Mouse (Mus musculus) CD8-positive naive resting alpha-beta T cell, adult 2 months (primary cell): ENCODE data around the gene Pmpca.
A peak's percentile ranks its signal among the peaks of the same experiment; 100 is the strongest.
"Not testable (repeated sequence)": the region's sequence is repeated elsewhere in the genome, so short reads cannot be mapped to it uniquely, and the experiment has no call there.

ENCODE experiments used
- DNase-seq, 2 experiments: peaks; one replicate each; pipeline ENCODE4 v3.0.0; 2022; ENCODE audit warnings: low read depth in 2 of 2, low spot score in 2 of 2

The Pmpca gene

DNA sequence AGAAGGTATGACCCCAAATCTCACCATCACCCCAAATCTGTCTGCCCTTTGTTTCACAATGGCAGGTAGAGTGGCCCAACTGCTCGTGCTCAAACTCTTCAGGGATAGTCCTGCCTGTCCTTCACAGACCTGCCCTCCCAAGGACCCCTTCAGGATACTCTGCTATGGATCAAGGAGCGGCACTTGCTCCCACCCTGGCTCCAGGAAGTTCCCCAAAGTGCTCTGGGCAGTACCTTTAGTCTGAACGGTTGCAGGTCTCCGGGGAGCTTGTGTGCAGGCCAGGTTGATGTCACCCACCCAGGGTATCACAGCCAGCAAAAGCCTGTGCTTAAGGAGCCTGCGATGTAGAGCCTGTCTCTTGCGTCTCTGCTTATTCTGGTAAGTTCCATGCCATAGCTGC is 21.2 kb upstream of the Pmpca start:
- DNase-seq, result no peak

DNA sequence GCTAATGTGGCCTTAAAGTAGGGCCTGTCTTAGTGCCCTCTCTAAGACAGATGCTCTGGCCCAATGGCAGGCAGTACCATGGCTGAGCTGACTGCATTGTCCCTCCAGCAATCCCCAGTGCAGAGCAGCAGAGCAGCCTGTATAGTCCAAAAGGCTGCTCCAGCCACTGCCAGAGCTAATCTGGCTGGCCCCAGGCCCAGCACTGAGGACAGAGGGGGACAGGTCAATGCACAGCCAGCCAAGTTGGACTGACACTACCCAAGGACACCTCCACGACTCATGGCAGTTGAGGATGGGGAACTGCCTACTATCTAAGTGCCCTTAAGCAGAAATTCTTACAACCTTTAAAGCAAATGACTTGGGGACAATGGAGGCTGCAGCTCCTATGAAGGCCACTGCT is 20.6 kb upstream of the Pmpca start:
- DNase-seq, result no peak

DNA sequence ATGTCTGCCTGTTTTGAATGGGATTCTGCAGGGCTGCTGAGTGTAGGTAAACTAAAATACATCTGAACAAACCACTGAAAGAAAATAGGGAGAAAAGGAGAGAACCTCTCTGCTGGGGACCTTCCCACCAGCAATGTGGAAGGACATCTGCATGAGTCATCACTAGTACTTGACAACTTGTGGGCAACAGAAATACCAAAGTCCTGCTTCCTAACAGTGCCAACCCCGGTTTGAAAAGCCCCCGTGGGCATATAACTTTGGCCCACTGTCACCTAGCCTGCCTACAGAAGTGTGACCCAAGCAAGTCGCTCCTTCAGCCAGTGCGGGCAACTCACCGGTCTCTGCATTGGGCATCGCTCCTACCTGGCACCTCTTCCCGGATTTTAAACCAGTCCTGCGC is 16.7 kb upstream of the Pmpca start:
- DNase-seq, result no peak

DNA sequence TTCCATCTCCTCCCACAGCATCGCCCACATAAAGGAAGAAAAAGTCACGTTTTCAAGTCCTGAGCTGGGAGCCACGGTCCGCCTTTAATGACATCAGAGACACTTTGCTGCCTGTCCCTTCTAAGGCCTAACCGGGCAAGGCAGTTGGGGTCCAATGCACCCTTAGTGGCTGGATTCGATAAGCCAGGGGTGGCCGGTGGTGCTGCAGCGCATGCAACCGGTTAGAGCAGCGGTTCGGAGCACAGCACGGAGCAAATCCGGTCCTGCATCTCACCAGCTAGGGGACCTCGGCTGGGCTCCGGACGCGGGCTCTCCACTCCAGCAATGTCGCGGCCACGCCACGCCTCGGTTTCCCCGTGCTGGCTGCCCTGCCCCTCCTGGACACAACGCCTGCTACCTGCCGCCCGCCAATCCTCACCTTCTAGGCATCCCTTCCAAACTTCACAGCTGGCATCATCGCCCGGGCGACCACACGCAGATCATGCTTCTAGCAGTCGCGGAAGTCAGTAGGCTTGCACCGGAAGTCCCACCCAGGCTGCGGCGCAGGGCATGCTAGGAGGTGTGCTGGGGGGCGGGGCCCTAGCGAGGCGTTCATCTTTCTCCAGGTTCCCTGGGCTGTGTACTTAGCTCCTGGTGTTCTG is 8.9 kb upstream of the Pmpca start, which contains the start of gene Snapc4:
Gene Snapc4, minus strand, starts transcription at position 523 of the 641 bp plus-strand sequence.
- peak; percentile 79 to 86 for DNase-seq

DNA sequence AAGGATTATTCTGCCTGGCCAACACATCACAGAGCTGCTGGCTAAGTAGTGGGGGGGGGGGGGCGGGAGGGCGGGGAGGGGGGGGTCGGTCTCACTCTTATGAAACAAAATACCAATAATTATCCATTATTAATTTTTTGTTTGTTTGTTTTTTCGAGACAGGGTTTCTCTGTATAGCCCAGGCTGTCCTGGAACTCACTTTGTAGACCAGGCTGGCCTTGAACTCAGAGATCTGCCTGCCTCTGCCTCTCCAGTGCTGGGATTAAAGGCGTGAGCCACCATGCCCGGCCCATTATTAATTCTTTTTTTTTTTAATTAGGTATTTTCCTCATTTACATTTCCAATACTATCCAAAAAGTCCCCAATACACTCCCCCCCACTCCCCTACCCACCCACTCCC is 8.3 kb upstream of the Pmpca start:
- not testable (repeated sequence) for DNase-seq

DNA sequence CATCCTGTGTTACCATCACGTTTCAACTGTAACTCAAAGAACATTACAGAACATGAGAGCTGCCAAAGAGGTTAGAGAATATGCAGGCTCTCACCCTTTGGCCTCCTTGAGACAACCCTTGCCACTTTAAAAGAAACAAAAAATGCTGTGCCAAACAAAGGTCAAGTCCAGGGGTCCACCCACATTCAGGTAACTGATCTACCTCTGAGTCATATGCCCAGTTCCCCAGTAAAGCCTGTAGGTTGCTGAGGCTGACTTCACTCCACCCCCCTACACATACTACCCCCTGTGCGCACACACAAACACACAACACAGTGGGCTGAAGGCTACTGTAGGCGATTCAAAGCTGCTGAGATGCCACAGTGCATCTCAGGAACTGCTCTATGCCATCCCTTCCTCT is 1.4 kb upstream of the Pmpca start:
- DNase-seq, result no peak

DNA sequence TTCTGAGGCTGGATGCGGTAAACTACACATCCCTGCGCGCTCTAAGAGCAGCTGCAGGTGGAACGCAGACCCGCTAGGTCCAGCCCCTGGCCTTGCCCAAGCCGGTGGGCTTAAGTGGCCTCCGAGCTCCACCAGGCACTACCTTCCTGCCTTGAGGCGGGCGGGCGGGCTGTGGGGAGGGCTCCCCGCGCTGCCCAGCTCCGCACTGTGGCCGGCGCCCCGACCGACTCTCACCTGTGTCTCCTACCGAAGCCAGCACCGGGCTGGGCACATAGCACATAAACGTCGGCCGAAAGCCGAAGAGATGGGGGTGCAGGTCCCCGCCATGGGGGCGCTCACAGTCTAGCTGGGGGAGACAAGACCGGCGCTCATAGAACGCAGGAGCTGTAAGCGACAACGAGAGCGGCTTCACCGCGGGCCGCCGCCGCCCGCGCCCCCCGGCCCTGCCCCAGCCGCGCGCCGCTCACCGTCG is 421 bp upstream of the Pmpca start:
- no peak for DNase-seq

DNA sequence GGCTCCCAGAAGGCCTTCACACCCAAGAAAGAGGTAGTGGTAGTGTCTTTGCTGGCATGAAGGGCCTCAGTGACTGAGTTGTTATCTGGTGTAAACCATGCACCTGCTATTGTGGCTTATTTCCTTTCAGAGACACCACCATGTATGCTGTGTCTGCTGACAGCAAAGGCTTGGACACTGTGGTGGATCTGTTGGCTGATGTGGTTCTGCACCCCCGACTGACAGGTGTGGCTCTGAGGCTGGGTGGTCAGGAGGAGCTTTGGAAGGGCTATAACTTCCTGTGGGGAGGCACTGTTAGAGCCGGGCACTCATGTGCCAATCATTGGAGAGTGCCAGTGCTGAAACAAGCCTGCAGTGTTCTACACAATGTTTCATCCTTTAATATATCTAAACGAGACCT is 1.8 kb downstream of the Pmpca start:
- no peak for DNase-seq

DNA sequence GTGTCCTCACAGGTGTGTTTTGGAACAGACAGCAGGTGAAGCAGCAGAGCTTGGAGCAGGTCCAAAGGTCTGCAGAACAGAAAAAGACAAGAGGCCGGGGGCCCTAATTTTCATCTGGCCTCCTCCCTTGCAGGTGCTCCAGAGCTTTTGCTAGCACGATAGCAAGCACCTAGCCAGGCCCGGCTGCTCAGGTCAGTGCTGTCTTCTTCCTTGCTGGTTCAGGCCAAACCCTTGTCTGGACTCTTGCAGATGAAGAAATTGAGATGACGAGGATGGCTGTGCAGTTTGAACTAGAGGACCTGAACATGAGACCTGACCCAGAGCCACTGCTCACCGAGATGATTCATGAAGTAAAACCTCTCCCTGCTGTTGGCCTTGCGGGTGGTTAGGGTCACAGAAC is 2.5 kb downstream of the Pmpca start:
- DNase-seq, result no peak

DNA sequence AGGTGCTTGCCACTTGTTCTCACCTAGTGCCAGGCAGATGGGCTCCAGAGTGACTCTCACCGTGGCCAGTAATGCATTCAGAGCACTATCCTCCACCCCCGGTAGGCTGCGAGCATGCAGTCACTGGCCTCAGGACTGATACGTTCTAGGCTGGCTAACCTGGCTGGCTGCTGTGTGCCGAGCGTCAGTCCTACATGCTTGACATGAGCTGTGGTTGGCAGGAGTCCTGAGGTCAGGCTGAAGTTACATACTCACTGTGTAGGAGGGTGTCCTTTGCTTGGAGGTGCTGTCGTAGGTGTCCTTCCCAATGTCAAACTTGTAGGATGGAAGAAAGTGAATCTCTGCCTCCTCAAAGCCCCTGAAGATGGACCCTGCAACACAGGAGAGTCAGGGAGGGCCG is 9.8 kb downstream of the Pmpca start:
- no peak for DNase-seq

DNA sequence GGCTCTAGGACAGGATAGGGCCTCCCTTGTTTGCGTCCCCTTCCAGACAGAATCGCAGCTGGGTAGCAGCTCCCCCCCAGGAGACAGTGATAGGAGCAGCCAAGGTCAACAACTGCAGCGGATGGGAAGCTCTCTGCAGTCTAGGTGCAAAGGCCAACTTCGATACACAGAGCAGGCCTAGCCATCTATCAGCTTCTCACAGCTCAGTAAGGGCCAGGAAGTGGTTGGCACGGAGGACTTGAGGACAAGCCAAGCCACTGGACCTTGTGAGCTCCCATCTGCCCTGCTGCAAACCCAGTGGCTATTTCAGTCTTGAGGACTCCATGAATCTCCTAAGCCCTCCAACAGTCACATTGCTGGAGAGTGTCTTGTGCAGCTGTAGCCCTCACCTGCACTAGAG is 10.5 kb downstream of the Pmpca start:
- DNase-seq, result no peak

DNA sequence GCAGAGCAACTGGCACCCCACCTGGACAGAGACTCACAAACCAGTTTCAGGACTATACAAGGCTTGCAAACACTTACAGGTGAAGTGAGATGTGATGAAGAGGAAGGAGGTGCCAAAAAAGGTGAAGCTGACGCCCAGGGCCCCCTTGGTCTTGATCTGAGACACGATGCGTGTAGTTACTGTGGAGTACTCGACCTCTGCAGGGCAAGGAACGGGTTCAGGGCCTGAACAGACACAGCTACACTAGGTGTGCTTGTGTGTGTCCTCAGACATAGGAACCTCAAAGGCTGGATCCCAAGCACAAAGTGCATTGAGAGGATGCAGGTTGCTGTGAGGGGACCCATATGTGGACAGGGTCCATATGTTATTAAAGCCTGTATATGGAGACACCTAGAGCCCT is 11.2 kb downstream of the Pmpca start:
- no peak for DNase-seq

DNA sequence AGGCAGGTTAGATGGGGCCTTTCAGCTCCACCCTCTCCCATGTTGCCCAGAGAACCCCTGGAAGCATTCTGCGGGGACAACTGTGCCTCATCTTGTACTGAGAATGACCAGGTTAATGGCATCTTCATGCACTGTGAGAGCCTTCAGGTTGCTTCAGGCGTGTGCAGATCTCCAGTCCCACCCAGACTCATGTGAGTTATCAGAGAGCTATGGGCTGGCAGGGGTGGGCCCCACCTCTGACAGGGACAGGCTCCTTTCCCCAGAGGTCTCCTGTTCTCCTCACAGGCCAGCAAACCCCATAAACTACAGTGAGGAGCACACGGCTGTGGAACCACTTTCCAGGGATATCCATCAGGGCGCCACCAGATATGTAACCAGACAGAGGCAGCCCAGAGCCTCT is 11.9 kb downstream of the Pmpca start:
- no peak for DNase-seq

DNA sequence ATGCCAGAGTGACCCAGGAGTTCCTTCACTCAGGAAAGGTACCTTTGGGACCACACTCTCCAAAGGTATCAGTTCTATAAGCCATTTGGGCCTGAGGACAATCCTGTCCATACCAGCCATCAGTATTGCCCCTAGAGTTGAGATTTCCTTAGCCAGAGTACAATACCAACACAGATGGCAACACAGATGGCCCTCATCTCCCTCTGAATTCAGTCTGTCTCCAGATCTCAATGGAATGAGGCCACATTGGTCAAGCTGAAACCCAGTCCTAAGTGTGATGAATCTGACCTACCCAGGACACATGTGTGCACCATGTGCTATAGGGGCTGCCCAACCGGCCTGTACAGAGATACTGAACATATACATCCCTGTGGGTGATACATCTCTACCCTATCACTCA is 13.1 kb downstream of the Pmpca start:
- no peak for DNase-seq

DNA sequence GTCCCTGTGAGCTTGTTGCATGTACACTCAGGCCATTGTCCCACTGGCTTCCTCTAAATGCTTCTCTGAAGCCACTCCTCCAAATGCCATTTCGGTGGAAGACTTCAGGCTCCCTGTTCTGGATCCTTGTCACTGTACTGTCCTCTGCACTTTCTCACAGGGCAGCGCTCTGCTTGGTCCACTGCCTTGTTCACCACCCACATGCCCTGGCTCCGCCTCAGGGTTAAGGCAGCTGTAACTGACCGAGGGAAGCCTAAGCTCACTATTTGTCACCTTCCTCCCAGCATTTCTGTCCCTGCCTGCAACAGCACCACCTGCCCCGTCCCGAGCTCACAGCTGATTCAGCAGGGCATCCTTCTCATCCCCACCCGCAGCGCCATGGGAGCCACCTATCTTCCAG is 14.2 kb downstream of the Pmpca start:
- no peak for DNase-seq

DNA sequence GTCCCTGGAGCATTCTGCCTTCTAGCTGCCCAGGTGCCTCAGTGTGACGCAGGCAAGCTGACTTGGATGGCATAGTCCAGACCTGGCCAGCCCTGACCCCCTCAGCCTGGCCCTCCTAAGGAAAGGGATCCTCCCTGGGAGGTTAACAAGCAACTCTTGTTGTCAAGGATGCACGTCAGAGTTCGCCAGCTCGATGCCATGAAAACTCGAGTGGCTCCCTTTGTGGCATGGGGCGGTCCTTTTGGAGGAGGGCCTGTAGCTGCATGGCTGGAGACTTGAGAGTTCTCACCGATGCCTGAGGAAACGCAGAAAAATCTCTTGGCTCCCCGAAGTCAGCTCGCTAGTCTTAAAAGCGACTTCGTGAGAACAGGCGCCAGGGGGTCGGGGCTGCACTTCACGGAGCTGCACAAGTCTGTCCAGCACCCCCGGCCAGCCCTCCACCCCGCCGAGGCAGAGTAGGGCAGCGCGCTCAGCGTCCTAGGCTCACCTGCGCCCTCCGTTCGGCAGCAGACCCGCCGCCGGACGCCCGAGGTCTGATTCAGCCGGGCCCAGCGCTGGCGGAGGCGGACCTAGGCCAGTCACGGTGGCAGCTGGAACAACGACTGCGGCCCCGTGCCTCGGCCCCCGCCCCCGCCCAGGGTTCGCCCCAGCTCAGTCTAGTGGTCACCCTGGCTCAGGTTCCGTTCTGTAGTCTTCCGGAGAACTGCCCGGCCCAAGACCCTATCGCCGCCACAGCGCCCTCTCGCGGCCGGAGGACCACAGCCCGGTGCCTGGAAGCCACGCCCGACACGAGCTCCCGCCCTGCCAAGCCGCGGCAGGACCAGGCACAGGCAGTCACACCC is 19.6 kb downstream of the Pmpca start, which contains the start of gene Inpp5e:
Gene Inpp5e, minus strand, starts transcription at position 689 of the 842 bp plus-strand sequence.
- peak; percentile 94 to 95 for DNase-seq

DNA sequence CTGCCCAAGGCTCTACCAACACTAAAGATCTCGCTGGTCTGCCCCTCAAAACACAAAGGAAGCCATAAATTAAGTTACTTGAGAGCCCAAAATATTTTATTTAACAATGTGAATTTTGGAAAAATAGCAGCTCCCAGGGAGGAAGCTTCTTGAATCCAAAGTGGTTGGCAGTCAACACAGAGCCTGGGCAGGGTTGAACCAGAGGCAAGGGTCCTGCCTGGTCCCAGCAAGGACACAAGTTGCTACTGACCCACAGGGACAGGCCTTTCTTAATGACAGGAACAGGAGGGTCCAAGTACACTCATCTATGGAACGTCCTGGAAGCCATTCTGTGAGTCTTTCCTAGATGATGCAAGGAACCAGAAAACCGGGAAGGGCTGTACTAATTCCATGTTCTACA is 20.2 kb downstream of the Pmpca start:
- DNase-seq, result no peak

DNA sequence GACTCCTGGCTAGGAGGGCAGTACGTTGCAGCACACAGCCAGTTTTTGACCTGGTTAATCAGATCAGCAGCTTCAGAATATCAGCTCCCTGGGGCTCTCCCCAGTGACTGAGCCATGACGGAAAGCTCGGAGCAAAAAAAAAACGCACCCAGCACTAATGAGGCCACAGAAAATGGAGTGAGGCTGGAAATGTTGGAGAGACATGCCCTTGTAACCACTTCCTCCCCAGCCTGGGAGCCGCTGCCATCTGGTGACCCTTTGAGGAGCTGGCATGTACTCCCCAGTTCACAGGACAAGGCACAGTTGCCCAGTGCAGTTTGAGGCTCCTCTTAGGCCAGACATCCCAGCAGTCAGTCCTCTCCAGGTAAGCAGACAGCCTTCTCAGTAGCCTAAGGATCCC is 21.0 kb downstream of the Pmpca start:
- no peak for DNase-seq

DNA sequence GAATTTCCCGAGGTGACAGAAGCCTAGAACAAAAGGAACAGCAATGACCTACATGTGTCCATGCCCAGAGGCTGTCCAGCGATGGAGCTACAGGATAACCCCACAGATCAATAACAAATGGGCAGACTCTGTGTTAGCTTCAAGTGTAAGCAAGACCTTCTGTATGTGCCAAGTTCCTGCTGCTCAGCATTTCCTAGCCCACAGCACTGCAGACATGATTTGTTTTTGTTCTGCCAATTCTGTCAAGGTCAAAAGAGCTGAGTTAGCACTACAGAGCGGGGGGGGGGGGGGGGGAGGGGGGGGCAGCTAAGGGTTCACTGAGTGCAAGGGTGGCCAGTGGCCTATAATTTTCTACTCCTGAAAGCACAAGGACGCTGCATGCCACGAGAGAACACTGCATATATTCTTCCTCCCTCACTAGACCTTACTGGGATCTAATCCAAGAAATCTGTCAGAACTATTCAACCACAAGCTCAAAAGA is 21.8 kb downstream of the Pmpca start:
- no peak for DNase-seq

DNA sequence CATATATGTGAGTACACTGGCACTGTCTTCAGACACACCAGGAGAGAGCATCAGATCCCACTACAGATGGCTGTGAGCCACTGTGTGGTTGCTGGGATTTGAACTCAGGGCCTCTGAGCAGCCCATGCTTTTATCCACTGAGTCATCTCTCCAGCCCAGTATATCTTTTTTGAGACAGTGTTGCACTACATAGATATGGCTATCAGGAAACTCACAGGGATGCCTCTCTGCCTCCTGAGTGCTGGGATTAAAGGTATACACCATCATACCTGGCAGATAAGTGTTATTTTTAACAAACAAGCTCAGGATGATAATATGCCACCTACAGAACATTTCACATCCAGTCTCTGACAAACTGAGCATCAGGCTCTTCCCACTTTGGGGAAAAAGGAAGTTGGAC is 27.9 kb downstream of the Pmpca start:
- no peak for DNase-seq

DNA sequence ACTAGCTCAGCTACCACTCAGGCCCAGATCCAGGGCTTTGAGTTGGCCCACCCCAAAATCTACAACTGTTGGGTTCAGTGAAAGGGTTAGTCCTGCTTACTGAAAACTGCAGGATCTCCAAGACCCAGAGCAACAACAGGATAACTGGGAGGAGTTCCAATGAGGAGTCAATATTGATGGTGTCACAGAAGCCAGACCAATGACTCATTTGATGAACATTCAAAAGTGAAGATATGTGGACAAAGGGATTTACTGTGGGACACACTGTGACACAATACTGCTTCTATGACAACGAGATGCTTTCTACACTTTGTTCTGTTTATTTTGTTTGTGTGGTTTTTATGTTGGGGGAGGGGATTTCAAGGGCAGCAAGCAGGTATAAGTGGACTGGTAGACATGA is 29.0 kb downstream of the Pmpca start:
- DNase-seq, result no peak

DNA sequence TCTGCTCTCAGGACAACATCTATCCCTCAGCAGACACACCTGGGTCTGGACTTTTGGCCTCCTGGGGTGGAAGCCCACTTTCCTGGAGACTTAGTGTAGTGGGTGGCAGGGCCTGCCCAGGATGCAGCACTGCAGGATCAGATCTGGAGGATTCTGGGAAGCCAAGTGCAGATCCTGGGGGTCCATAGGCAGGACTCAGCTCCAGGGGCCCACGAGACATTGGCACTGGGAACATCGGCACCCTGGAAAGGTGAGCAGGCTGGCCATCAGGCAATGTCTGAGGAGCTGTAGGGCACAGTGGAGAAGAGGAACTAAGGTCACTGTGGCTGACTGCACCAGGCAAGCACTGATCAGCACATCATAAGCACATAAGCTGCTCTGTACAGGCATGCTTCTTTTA is 32.8 kb downstream of the Pmpca start:
- no peak for DNase-seq
